Mouse (Mus musculus) G1E (cell line): Measurements from ENCODE around the gene Cap1. TPM values are rescaled to one million over a fixed set of nuclear protein-coding genes. Genes with fewer than 3 reads are reported as not detected.
A peak's percentile ranks its signal among the peaks of the same experiment; 100 is the strongest.

Experiments used
- ATAC-seq: 2 replicates; pipeline ENCODE4 v1.8.0; 2016; ENCODE audit warnings: mild to moderate bottlenecking; ENCODE audit not compliant: insufficient number of reproducible peaks, poor library complexity, low FRiP score, severe bottlenecking; ENCODE audit errors: extremely low read depth
- DNase-seq: peaks from one replicate; pipeline ENCODE4 v3.0.0; 2012; ENCODE audit warnings: low spot score
- H3K27me3 ChIP-seq: 2 replicates; pipeline ENCODE4 v1.6.1; 2012; ENCODE audit warnings: mild to moderate bottlenecking, low read length, inconsistent platforms; ENCODE audit not compliant: insufficient read depth
- H3K36me3 ChIP-seq: replicated peaks from 2 replicates; pipeline ENCODE3; 2012; ENCODE audit warnings: mild to moderate bottlenecking, inconsistent platforms
- H3K4me1 ChIP-seq: 2 replicates; pipeline ENCODE4 v1.6.1; 2012; ENCODE audit warnings: low read depth, low read length, inconsistent platforms, mixed read lengths; ENCODE audit not compliant: insufficient read depth
- H3K4me3 ChIP-seq: 2 replicates; pipeline ENCODE4 v1.5.1; 2012; ENCODE audit warnings: low read depth, mild to moderate bottlenecking, inconsistent platforms, low read length, moderate library complexity, mixed read lengths
- H3K9me3 ChIP-seq: replicated peaks from 2 replicates; pipeline ENCODE4 v1.6.1; 2012; ENCODE audit warnings: inconsistent platforms
- CTCF ChIP-seq: IDR thresholded peaks from 2 replicates; pipeline ENCODE4 v1.5.1; 2012; ENCODE audit warnings: low read depth, low read length, inconsistent platforms, mixed read lengths
- GATA1 ChIP-seq: IDR thresholded peaks from 2 replicates; pipeline ENCODE4 v1.6.1; 2012; ENCODE audit warnings: borderline replicate concordance, low read length, inconsistent platforms, mixed read lengths
- GATA2 ChIP-seq: IDR thresholded peaks from 2 replicates; pipeline ENCODE4 v1.6.1; 2012; ENCODE audit warnings: low read depth, low read length, inconsistent platforms, borderline replicate concordance
- POLR2AphosphoS5 ChIP-seq: IDR thresholded peaks from 2 replicates; pipeline ENCODE4 v1.6.1; 2012; ENCODE audit warnings: low read depth, low read length, inconsistent platforms; ENCODE audit not compliant: insufficient replicate concordance
- TAL1 ChIP-seq: conservative IDR thresholded peaks from 2 replicates; pipeline ENCODE4 v1.6.1; 2012; ENCODE audit warnings: low read depth, low read length, inconsistent platforms, mixed read lengths
- polyA plus RNA-seq: library from polyadenylated mRNA; stranded (reverse); fragments of >175 nt; gene quantifications from 2 replicates; pipeline ENCODE4 v1.2.3, GENCODE M21; 2012
- total RNA-seq, 2 experiments: library from RNA; stranded (forward) in 1 of 2; stranded (reverse) in 1 of 2; fragments of 200-1000 nt in 1 of 2; fragments of >200 nt in 1 of 2; fragmentation: Nextera tagmentation in 1 of 2; gene quantifications; 2 replicates each; pipeline ENCODE4 v1.2.3; 2014 to 2017

Gene Cap1
- total and polyA plus RNA-seq, 3 experiments: 28.2 to 256 (median 186) TPM

GRCm38 (mm10) chr4:122884051-122884450 lies 1.8 kb downstream of the Cap1 start:
- TF ChIP-seq GATA2: no peak
- no peak for TF ChIP-seq GATA1
- no peak for TF ChIP-seq POLR2AphosphoS5
- no peak for TF ChIP-seq TAL1
- no peak for TF ChIP-seq CTCF
- H3K4me1 ChIP-seq: peaks cover 40% of the 10 kb centered on the region
- H3K27me3 ChIP-seq: no peaks in the 10 kb centered on the region
- no peak for DNase-seq
- H3K9me3 ChIP-seq: no peaks in the 10 kb centered on the region
- H3K4me3 ChIP-seq: peak overlapping the region; percentile 80
- ATAC-seq: no peak
- H3K36me3 ChIP-seq: peaks cover 23% of the 10 kb centered on the region

- Histone ChIP-seq H3K27me3 (no peaks in the 10 kb centered on the region), H3K4me3 (no peak overlapping the region; the same call in 1 of the 2 replicates), H3K9me3 (no peaks in the 10 kb centered on the region), H3K4me1 (peaks cover 44% of the 10 kb centered on the region), H3K36me3 (peaks cover 30% of the 10 kb centered on the region)
- DNase-seq (no peak), ATAC-seq (no peak)
- TF ChIP-seq GATA1: no peak
- TF ChIP-seq GATA2: no peak
- no peak for TF ChIP-seq CTCF
- TF ChIP-seq POLR2AphosphoS5: no peak
- no peak for TF ChIP-seq TAL1
Measured at GRCm38 (mm10) chr4:122883294-122883693, 2.6 kb downstream of the Cap1 start.

DNA sequence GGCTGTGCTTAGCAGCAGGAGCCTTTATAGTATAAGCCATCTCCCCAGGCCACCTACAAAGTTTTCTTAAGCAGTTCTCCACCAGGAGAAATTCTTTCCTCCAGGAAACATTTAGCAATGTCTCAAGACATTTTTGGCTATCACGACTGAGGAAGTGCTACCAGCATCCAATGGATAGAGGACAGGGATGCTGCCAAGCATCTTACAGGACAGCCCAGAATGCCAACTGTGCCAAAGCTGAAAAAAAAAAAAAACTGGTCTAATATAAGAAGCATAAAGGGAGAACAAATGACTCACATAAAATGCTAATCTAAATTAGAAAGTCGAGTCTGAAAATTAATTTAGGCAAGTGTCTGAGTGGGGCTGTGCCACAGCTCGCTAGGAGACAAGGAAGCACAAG lies 3.3 kb downstream of the Cap1 start:
- H3K27me3 ChIP-seq: no peaks in the 10 kb centered on the region
- DNase-seq (no peak), ATAC-seq (no peak)
- H3K9me3 ChIP-seq: no peaks in the 10 kb centered on the region
- H3K4me1 ChIP-seq: peaks cover 49% of the 10 kb centered on the region
- TF ChIP-seq POLR2AphosphoS5 (no peak), GATA1 (no peak), CTCF (no peak), TAL1 (no peak), GATA2 (no peak)
- peaks cover 31% of the 10 kb centered on the region for H3K36me3 ChIP-seq
- H3K4me3 ChIP-seq: no peak overlapping the region

DNA sequence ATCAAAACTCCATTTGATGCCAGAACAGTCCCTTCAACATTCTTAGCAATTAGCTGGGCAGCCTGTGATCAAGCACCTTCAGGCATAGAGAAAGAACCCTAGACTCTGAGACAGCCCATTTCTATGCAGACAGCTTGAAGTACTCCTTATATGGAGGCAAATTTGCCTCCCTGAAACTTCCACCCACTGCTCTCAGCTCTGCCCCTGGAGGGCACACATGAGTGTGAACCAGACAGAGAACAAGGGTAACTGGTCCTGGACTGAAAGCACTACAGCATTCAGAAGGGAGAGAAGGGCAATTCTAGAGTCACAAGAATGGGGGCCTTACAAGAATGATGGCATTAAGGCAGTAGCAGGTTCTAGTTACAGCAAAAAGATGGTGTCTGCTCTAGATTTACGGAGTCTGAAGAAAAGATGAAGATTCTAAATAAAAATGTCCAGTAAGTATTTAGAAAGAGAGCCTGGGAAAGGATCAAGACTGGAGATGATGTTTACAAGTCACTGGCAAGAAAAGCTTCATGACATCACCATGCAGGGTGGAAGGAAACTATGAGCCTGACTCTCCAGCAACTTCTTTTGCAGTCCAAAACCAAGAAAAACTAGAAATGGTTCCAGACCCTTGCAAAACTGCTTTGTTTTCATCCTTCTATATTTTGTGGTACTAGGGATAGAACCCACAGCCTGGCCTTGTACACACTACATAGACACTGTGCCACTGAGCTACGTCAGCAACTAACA lies 7.4 kb downstream of the Cap1 start:
- Histone ChIP-seq H3K36me3 (peaks cover 52% of the 10 kb centered on the region), H3K27me3 (no peaks in the 10 kb centered on the region), H3K4me1 (peaks cover 43% of the 10 kb centered on the region), H3K4me3 (no peak overlapping the region), H3K9me3 (no peaks in the 10 kb centered on the region)
- DNase-seq (no peak), ATAC-seq (no peak)
- TF ChIP-seq POLR2AphosphoS5: no peak
- TF ChIP-seq GATA2: no peak
- TF ChIP-seq TAL1: no peak
- TF ChIP-seq GATA1: no peak
- no peak for TF ChIP-seq CTCF

GRCm38 (mm10) chr4:122873512-122873911 lies 12.3 kb downstream of the Cap1 start:
- TF ChIP-seq GATA1: no peak
- TF ChIP-seq TAL1: no peak
- no peak for TF ChIP-seq CTCF
- TF ChIP-seq POLR2AphosphoS5: no peak
- no peak for TF ChIP-seq GATA2
- Histone ChIP-seq H3K9me3 (no peaks in the 10 kb centered on the region), H3K36me3 (peaks cover 62% of the 10 kb centered on the region), H3K4me1 (peaks cover 54% of the 10 kb centered on the region), H3K4me3 (no peak overlapping the region; the same call in 1 of the 2 replicates), H3K27me3 (no peaks in the 10 kb centered on the region)
- ATAC-seq (no peak), DNase-seq (no peak)

DNA sequence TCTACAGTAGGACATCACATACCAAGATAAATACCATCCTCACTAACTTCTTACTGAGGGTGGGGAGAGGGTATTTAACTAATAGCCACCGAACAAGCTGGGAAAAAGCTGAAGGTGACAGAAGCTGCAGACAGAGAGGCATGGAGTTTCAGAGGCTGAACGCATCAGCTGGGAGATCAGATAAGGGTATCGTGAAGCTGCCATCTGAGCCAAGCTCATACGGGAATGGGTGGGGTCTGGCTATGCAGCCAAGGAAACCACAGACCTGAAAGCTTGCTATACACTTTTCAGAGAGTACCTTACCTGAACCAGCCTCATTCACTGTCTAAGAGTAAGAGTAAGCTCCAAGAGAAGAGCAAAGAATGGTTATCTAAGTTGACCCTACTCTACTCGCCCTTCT lies 12.9 kb downstream of the Cap1 start:
- peak; percentile 81 for ATAC-seq
- Histone ChIP-seq H3K9me3 (no peaks in the 10 kb centered on the region), H3K27me3 (no peaks in the 10 kb centered on the region), H3K4me3 (peak overlapping the region; percentile 33; the same call in 1 of the 2 replicates), H3K36me3 (peaks cover 64% of the 10 kb centered on the region), H3K4me1 (peaks cover 50% of the 10 kb centered on the region)
- peak; percentile 29 for DNase-seq
- TF ChIP-seq GATA1: no peak
- TF ChIP-seq GATA2: peak; percentile 39; the same call in 1 of the 2 replicates
- TF ChIP-seq CTCF: no peak
- TF ChIP-seq TAL1: peak; percentile 76
- TF ChIP-seq POLR2AphosphoS5: no peak
